Mouse (Mus musculus): ENCODE results near the gene Gm8298. TPM values are rescaled to one million over a fixed set of nuclear protein-coding genes. Genes with fewer than 3 reads are reported as not detected.
"Not testable (repeated sequence)": the region's sequence is repeated elsewhere in the genome, so short reads cannot be mapped to it uniquely, and the experiment has no call there.

The Gm8298 gene
- total RNA-seq (2021): not detected

GRCm38 (mm10) chr3:59860751-59861150, at the start of gene Gm8298:
TSS of gene Gm8298 (plus strand) at chr3:59861051.
- DNase-seq (ENCODE audit: extremely low spot score in 1 of 2, low spot score in 2 of 2): no peak

GRCm38 (mm10) chr3:59813169-59813568, 47.7 kb upstream of the Gm8298 start:
- DNase-seq (ENCODE audit: extremely low spot score in 1 of 2, low spot score in 2 of 2): no peak
- intact Hi-C loops (cut with DNase I): no loop called here

More at GRCm38 (mm10) chr3:59860751-59861150, at the start of gene Gm8298:
- intact Hi-C loops (cut with DNase I): no loop called here

- DNase-seq (ENCODE audit: extremely low spot score in 1 of 2, low spot score in 2 of 2): peak in 1 of 2 experiments; percentile 5
- intact Hi-C loops (cut with DNase I): loop anchor here (5.0 kb wide), 1 partner anchor 242 kb away; no protein-coding TSS in a partner anchor
Observed at GRCm38 (mm10) chr3:59870765-59871164, 9.9 kb downstream of the Gm8298 start.

- DNase-seq (ENCODE audit: extremely low spot score in 1 of 2, low spot score in 2 of 2); intact Hi-C loops (cut with DNase I): not testable (repeated sequence)
Observed at GRCm38 (mm10) chr3:59877601-59878000, 16.8 kb downstream of the Gm8298 start.

- intact Hi-C loops (cut with DNase I); DNase-seq (ENCODE audit: extremely low spot score in 1 of 2, low spot score in 2 of 2): not testable (repeated sequence)
Observed at GRCm38 (mm10) chr3:59879801-59880554, 19.1 kb downstream of the Gm8298 start.

GRCm38 (mm10) chr3:59893276-59893675, 32.4 kb downstream of the Gm8298 start:
- intact Hi-C loops (cut with DNase I): no loop called here
- no peak for DNase-seq (ENCODE audit: extremely low spot score in 1 of 2, low spot score in 2 of 2)

- intact Hi-C loops (cut with DNase I): no loop called here
- DNase-seq (ENCODE audit: extremely low spot score in 1 of 2, low spot score in 2 of 2): no peak
Observed at GRCm38 (mm10) chr3:59924914-59925313, 64.1 kb downstream of the Gm8298 start, which contains the start of gene C130079G13Rik. TSS of gene C130079G13Rik (plus strand) at chr3:59925214.

Other genes with a start within 250 kb of the Gm8298 start
- gene Gm5538, start 131.3 kb upstream of the Gm8298 start, total RNA-seq (2021): not detected
- gene C130079G13Rik, start 64.2 kb downstream of the Gm8298 start, total RNA-seq (2021): not detected
- gene Aadacl2, start 145.7 kb downstream of the Gm8298 start, total RNA-seq (2021): not detected
- gene Aadac, start 164.7 kb downstream of the Gm8298 start, total RNA-seq (2021): not detected
- not detected for gene Sucnr1, start 220.8 kb downstream of the Gm8298 start, total RNA-seq (2021)